Mouse (Mus musculus) ovary, postnatal 10 days (tissue): ENCODE measurements around the gene Golga1.

Source experiments
- DNase-seq: peaks from one replicate; pipeline ENCODE4 v3.0.0; 2022; ENCODE audit warnings: low spot score

The Golga1 gene

DNA sequence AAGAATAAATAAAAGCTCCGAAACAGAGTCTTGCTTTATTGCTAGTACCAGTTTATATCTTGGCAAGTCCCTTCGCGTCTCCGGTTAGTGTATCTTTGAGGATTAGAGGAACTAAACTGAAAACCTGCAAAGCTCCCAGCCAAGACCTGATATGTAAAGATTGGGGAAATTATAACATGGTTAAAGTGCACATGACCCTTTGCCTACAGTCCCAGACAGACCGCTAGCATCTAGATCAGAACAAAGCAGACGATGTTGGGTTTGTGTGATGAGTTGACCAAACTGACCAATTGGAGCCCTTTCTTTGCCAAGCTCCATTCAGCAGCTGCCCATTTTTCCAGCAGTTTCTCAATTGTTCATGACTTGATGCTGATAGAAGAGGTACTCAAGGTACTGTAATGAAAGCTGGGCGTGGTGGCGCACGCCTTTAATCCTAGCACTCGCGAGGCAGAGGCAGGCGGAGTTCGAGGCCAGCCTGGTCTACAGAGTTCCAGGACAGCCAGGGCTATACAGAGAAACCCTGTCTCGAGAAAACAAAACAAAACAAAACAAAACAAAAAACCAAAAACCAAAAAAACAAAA lies 59.1 kb downstream of the Golga1 start:
- DNase-seq, result no peak

DNA sequence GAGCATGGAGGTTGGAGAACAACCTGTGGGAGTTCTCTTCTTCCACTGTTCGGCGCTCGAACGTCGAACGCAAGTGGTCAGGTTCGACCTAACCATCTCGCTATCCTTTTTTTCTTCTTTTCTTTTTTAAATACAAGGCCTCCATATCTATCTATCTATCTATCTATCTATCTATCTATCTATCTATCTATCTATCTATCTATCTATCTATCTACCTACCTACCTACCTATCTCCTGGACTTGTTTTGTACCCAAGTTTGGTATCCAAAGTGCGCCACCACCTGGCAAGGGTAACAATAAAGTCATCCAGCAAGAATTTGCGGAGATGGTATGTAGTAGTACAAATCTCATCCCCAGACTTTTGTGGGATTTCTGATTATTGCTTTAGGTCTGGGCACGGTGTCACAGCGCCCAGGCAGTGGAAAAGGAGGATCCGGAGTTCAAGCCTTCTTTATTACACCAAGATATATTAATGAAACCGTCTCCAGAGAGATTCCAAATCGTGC lies 59.7 kb downstream of the Golga1 start, which contains the start of gene Rpl35:
Gene Rpl35, minus strand, starts transcription at position 51 of the 506 bp plus-strand sequence.
- no peak for DNase-seq

DNA sequence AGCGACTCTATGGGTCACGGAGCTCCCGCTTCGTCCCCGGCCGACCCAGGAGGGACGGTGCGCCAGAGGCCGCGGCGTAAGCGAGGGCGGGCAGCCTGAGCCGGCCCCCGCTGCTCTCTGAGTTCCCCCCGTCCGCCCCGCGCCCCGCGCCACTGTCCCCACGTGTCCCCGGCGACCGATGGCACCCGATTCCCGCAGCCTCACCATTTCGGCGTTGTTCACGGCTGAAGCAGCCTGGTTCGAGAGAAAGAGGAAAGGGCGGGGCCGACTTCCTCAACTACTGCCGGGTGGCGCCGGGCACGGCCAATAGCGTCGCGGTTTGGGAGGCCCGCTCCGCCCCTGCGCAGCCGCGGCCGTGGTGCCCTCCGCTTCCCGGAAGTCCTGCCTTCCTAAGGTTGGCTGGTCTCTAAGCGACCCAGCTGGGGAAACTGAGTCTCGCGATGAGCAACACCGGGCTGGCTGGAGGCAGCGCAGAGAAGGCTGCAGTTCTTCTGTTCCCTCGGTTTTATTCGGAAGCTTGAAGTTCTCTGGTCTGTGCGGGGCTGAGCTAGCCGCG lies 60.4 kb downstream of the Golga1 start, which contains the start of gene Arpc5l:
Gene Arpc5l, plus strand, starts transcription at position 469 of the 556 bp plus-strand sequence.
- DNase-seq, result peak; percentile 82

DNA sequence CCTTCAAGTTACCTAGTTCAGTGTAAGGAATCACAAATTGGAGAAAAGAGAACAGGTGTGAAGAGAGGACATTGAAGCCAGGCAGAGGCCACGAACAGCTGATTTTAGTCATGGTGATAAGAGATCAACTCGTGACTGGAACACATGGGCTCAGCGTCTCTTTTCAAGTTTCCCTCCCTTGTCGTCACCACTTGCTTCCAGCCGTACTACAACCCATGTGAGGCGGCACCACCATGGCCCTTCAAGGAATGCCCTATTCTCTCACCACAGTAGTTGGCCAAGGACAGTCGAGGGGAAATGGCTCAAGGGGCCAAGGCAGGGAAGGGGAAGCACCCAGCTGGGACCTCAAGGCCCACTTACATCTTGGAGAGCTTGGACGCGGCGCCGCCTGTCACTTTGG lies 61.0 kb downstream of the Golga1 start:
- DNase-seq, result no peak

DNA sequence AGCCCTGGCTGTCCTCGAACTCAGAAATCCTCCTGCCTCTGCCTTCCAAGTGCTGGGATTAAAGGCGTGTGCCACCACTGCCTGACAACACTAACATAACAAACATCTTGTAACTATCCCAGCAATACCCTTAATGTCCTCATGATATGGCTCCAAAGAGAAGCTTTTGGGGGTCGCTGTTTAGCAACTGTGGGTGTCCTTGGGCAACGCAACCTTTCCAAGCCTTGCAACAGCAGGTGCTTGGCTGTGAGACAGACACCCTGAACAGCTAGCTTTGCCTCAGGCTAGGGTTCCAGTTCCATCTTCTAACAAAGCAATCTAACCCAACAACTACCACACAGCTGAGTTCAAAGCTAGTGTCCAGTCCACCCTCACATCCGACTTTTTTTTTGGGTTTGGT lies 61.8 kb downstream of the Golga1 start:
- no peak for DNase-seq

DNA sequence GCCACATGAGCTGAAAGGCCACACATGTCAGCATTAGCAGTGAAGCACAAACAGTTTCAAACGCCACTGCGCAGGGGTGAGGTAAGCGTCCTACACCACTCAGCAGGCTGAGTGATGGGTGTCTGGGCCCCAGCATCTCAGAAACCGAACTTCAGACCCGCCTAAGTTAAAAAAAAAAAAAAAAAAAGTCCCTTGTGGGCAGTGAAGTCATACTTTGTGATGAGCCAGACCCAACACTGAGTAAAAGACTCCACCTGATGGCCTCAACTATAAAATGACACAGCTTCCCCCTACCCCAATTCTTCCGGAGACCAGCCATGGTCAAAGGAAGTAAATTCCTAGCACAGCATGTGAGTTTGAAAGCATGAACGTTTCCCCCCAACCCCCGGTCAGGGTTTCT lies 62.2 kb downstream of the Golga1 start:
- no peak for DNase-seq

DNA sequence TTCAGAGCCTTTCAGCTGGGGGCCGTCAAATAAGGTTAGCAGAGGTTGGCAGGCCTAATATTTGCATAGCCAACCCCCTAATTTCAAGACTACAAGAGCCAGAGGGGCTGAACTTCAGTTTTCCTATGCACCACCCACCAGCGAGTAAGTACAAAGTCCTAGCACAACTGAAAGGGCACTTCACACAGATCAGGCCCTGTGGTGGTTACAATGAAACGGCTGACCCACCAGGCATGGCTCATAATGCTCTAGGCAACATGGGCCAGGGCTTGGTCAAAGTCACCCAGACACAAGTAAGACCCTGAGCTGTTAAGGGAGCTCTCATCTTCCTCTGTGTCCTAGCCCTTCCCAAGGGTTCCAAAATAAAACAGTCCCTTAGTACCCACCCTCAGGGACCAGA lies 63.5 kb downstream of the Golga1 start:
- DNase-seq, result no peak

DNA sequence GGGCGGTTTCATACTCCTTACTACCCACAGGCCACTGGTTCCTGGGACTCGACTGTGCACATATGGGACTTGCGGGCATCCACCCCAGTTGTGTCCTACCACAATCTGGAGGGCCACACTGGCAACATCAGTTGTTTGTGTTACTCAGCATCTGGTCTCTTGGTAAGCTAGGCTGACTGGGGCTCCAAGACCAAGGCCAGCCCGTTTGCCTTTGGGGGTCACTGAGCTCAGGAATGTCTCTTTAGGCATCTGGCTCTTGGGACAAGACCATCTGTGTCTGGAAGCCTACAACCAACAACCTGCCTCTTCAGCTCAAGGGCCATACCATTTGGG lies 64.8 kb downstream of the Golga1 start:
- no peak for DNase-seq

DNA sequence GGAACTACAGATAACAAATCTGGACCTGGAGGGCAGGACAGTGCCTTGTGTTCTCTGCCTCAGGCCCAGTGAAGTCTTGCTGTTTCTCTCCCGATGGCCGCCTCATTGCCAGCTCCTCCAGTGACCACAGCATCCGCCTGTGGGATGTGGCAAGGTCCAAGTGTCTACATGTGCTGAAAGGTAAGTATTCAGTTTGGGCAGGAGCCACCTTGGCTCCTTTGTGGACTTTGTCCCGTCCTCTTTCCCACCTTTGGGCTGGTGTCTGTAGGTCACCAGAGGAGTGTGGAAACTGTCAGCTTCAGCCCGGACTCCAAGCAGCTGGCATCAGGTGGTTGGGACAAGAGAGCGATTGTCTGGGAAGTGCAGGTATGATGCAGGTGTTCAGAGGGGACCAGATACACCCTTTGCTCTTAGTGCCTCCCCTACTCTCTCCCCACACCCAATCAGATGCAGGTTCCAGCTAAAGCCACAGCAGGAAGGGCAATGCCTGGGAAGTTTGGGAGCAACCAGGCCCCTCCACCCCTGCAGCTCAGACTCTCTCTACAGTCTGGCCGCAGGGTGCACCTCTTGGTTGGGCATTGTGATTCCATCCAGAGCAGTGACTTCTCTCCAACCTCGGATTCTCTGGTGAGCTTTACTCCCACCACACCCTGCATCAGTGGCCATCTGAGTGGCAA lies 65.3 kb downstream of the Golga1 start:
- DNase-seq, result no peak

DNA sequence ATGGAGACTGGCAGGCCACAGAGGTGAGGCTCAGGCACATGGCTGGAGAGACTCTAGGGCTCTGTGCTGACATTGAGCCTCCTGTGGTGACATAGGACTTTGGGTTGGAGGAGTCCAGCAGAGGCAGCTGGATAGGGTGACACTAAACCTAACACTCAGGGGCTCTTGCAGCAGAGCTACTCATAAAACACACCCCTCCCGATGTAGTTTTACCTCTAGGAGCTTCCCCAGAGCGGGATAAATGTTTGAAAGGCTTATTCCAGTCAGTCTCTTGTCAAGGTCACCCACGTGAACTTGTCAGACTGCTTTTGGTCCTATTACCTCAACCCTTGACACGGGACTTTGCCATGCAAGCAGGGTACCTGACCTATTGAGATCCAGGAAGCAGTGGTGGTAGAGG lies 66.0 kb downstream of the Golga1 start:
- DNase-seq, result no peak

DNA sequence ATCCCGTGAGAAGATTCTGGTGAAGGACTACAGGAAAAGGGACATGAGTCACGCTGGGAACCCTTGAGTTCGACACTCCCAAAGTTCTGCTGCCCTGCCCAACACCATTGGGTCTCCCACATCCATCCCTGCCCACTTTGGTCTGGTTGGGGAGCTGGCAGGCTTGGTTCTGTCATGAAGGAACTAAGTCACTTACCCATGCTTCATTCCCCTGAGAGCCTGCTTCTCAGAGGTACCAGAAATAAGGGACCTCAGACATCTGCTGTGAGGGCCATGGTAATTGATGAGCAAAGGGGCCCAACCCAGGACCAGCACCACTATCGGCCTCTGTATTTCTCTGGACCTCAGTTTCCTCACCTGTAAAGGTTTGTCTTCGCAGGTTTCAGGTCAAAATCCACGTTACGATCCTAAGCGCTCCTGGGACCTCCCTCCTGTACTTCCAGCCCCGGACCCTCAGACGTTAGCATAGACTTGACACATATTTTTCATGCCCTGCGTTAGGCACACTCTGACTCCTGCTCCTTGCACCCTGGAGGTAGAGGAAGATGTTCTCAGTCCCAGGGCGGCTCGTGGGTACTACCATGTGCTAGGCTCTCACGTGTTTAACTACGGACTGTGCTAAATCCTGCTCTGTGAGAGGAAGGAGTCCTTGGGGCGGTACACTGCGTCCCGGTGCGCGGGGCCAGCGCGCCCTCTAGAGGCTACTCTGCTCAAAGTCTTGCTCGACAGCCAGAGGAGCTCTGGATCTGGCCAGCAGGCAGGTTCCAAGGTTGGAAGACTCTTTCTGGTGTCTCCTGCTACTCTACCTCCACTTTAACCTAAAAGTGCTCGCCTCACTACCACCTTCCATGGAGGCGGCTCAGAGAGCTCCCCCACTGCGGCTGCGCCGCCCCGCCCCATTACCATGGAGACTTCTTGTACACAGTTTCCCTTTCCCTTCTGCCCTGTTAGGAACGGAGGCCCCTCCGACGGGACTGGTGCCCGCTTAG lies 67.7 kb downstream of the Golga1 start, which contains the start of gene Wdr38:
Gene Wdr38, plus strand, starts transcription at position 91 of the 989 bp plus-strand sequence.
- DNase-seq, result peak; percentile 83

DNA sequence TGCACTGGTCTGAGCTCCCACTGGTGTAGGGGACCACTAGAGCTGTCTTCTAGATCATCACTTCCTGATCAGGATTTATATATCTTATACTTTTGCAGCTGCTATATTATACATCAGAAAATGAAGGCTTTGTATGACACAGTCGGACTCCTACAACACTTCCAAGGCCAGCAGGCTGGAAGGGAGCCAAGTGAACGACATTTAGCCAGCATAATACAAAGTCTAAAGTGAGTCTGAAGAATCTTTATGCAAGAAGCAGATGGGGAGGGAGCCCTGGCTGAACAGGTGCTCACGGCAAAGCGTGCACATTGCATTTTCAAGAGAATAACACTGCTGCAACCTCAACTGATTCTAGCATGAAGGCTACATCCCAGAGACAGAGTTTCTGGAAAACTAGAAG lies 72.9 kb downstream of the Golga1 start:
- DNase-seq, result no peak

DNA sequence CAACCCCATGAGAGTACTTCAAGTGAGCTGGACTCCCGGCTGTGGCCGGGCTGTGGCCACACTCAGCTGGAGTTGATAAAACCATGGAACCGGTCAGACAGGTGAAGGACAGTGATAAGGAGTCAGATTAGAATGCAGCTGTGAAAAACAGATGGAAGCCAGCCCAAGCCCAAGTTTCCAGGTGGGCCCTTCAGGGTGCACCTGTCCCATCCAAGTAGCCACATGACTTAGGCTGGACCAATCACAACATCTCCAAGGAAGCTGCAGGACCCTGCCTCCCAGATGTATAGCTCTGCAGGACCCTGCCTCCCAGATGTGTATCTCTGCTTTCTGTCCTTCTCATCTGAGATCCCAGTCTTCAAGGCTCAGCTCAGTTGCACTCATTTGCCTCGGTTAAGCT lies 73.3 kb downstream of the Golga1 start:
- no peak for DNase-seq

DNA sequence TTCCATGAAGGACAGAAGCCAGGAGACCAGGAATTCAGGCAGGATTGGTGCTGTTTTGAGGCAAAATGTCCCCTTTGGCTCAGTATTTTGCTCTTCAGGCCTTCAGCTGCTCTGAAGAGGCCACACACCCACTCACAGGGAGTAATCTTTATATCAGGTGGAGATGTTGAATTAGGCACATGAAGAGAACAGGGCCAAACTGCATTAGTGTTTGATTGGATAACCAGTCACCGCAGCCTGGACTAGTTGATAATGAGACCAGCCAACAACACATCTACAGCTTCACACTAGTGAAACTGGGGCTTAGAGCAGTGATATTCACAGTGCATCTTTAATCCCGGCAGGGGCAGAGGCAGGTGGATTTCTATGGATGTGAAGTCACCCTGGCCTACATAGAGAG lies 76.4 kb downstream of the Golga1 start:
- no peak for DNase-seq

DNA sequence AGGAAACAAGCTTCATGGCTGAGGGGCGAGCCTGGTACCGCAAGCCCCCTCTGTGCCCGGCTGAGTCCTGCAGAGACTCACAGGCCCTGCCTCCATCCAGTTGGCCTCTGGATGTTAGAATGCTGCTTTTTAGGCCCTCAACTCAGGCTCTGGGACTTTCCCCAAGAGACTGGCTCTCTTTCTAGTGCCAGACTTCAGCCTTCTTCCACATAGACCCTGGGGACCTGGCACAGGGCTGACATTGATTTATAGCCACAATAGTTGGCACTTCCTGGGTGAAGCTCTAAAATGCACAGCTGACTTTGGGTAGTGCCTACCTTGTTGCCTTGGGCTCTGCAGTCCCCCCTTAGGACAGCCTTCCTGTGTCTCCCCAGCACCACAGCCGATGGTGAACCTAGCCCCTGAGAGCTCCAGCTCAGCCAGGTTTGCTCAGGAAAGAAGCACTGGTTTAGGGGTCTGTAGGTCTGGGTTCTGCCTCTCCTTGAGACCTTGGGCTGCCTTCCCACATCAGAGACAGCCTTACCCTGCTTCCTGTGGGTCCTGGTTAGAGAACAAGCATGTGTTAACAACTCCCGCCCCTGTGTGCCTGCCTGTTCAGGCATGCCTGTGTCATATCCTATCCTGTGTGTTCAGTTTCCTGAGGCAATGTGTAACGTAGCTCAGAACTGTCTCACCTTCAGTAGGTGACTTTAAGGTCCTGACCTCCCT lies 77.4 kb downstream of the Golga1 start:
- no peak for DNase-seq

DNA sequence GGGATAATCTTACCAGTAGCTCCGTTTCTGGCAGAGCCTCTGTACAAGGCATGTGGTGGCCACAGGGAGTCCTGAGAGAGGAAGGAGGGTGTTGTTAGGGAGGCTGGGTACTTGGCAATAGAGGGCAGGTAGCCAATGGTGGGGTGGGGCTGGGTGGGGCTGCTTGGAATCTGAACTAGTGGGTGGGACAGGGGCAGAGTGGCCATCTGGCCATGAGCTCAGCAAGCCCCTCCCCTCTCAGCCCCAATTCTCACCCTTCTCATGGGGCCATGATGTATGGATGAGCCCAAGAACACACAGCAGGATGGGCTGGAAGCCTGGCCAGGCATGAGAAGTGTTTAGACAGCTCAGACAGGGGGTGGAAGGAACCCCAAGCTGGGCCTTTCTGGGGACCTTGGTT lies 78.0 kb downstream of the Golga1 start:
- DNase-seq, result no peak

DNA sequence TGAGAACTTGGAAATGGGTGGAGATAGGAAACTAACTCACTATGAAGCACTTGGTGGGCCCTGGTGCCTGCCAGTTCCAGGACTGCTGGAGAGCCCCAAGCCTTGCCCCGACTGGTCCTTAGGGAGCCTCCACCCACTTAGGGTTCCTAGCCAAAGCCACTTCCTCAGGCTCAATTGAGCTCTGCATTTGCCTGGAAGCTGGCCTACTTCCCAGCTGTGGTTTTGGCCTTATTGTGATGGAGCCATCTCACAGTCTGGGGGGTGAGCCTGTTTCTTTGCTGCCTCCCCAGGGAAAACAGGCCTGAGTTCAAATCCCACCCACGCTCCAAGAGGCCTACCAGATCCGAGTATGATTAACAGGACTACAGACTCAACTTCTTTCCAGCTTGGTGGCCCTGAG lies 78.8 kb downstream of the Golga1 start:
- no peak for DNase-seq

DNA sequence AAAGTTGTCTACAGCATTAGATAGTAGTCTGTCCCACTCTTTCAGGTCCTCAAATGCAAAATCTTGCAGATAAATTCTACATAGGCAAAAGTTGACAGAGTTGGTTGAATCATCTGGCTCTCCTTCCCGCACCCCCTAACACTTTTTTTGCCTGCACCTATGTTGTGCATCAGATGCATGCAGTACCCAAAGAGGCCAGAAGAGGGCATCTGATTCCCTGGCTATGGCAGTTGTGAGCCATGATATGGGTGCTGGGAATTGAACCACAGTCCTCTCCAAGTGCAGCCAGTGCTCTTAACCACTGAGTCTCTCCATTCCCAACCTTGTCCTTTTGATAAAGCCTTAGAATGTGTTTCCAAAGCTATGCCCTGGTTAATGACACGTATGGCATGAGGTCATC lies 81.9 kb downstream of the Golga1 start:
- no peak for DNase-seq

DNA sequence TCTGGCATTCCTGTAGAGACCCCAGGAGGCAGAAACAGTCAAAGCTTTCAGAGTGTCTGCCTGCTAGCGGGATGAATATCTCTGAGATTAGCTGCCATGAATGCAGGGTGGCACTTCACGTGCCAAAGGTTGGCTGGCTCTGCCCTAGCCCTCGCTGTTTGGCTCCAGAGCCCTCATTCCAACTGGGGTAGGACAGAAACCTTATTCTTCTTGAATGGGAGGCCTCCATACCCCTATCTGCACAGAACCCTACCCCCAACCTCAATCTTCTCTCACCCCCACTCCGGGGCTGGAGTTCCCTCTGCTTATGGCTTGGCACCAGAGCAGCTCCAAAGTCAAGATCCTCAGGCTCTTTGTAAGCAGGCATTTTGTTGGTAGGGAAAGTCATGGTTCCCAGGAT lies 87.5 kb downstream of the Golga1 start:
- no peak for DNase-seq

DNA sequence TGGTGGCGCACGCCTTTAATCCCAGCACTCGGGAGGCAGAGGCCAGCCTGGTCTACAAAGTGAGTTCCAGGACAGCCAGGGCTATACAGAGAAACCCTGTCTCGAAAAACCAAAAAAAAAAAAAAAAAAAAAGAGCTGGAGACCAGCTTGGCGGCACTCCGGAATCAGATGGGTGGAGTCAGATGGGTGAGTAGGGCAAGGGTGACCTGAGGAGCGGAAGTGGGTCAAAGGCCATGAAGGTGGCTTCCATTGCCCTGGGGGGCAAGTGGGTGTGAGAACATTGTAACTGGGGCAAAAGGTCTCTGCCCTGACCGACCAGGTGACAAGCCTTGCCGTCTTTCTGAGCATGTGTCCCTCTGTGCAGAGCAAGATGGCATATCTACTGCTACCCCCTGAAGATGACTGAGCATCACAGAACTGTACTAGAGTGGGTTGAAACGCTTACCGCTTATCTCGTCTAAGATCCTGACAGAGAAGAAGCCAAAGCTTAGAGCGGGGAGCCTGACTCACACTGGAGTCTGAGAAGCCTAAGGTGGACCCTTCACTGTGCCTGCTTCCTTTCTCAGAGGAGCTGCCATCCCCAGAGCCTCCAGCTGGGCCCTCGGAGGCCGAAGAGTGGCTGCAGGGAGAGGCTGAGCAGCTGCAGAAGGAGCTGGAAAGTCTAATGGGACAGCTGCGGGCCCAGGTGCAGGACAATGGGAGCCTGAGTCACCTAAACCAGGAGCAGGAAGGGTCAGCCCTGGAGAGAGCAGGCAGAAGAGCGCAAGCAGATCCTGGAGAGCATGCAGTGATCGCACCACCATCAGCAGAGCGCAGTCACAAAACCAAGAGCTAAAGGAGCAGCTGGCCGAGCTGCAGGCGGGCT lies 89.2 kb downstream of the Golga1 start:
- DNase-seq, result no peak

DNA sequence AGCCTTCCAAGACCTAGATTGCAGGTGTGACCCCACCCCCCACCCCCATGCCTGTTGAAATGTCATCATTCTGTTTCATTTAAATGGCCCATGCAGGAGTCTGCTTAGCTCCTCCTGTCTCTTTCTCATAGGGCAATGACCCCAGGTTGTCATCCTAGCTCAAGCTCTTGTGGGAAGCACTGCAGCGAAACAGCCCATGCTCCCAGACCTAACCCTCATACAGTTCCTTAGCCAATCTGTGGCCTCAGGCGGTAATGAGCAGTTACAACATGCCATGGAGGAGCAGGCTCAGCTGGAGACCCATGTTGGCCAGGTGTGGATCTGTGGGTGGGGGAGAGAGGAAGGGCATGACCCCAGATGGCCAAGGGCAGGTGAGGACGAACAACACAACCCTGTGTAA lies 90.2 kb downstream of the Golga1 start:
- DNase-seq, result no peak
